Mouse (Mus musculus) heart, postnatal 4 days (tissue): ENCODE data around the gene Rab3d. TPM values are rescaled to one million over a fixed set of nuclear protein-coding genes. Genes with fewer than 3 reads are reported as not detected.

ENCODE experiments used
- DNase-seq: peaks from one replicate; pipeline ENCODE4 v3.0.0; 2021
- total RNA-seq, 2 experiments: library from RNA; stranded (reverse); gene quantifications; 2 replicates each; pipeline ENCODE4 v1.2.3; 2021

The Rab3d gene
- total RNA-seq = 10 to 100 TPM in 1 of 2 experiments, 1 to 10 TPM in 1; 8.9 to 10.3 TPM

DNA sequence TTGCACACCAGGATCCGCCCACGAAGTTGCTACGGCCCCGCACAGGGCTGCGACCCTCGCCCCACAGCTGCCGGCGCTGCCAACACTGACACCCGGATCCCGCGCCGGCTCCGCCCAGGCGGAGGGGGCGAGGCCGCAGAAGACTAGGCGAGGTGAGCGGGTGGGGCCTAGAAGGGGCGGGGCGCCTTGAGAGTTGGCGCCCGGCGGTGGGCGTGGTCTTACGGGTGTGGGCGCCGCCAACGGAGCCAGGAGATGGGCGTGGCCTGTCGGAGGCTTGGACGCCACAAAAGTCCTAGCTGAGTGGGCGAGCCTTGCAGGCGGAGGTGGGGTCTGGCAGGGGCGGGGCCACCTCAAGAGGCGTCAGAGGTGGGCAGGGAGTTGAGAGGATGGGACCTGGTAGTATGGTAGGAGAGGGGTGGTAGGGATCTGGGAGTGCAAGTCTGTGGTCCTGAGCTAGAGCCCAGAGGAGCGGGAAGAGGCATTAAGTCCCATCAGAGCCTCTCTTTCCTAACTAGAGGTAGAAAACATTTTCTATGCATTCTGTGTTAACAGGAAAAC lies at the start of gene Rab3d:
Gene Rab3d, minus strand, starts transcription at position 158 of the 558 bp plus-strand sequence.
- peak; percentile 96 for DNase-seq

DNA sequence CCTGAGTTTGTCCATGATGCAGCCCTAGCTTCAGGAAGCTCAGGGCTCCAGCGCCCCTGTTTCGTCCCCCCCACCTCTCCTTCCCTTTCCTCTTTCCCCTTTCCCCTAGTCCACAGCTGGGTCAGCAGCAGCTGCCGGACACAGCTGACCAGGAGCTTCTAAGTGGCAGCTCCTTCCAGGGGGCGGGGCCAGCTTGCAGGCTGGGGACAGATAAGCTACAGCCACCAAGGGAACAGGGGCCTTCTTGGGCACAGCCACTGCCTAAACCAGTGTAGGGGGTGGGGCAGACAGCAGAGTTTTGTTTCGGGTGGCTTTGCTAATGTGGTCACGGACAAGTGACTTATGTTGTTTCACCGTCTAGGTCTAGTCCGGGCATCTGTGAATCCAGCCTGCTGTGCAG lies 45.4 kb upstream of the Rab3d start, which contains the start of gene Epor:
Gene Epor, minus strand, starts transcription at position 90 of the 400 bp plus-strand sequence.
- DNase-seq = peak; percentile 68

DNA sequence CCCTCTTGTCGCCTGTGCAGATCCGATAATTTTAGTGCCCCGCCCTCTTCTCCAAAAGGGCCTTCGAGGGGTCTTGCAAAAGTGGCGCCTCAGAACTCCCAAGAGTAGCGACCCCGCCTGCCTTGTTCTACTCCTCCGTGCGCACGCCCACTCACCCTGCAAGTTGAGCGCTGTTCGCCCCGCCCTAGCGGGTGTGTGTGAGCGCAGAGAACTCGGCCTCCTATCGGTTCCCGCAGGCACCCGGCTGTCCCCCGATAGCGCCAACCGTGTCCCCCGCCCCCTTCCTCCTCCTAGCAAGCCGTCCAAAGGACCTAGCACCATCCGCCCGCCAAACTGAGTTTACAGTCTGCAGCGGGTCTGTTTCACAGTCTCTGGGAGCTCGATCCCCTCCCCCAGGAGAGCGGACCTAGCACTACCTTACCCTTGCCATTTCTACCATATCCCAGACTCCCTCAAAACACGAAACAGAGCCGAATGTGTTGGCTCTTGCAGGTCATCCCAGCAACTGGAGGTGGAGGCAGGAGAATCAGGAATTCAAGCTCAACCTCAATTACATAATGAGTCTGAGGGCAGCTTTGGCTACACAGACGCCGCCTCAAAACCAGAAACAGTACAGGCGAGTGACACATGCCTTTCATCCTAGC lies 44.5 kb upstream of the Rab3d start:
- peak; percentile 66 for DNase-seq

DNA sequence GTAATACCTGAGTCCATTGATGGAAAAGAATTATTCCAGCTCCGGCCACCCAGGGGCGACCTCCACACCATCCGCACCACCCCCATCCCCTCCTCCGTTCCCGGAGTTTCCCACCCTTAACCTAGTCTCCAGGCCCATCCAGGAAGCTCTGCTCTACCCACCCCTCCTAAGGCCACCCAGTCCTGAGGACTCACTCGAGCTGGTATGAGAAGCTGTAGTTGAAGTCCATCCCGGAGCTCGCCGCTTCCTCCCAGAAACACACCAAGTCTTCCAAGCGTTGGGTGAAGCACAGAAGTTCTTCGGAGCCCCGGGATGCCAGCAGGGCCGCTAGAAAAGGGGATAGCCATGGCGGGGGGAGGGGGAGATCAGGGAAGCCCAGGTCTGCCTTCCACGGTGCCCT lies 44.0 kb upstream of the Rab3d start:
- DNase-seq = no peak

DNA sequence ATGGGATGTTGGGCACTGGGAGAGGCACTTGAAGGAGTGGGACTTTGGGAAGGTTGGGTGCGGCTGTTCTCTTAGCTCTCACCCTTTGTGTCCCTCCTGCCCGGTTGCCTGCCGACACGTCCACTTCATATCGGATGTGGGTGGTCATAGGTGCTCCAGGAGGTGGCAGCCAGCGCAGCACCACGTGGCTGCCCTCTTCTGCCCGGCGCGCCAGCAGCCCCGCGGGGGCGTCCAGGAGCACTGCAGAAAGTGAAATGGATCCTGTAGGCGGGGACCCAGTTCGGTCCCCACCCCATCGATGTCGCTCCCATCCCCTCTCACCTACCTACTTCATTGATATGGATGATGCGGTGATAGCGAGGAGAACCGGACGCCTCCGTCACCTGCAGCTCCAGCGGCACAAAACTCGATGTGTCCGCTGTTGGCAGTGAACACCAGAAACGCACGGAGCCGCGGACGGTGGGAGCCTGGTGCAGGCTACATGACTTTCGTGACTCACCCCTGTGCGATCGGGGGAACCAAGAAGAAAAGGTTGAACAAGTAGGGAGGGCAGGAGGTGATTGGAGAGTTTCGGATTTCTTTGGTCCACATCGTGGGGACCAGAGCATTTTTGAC lies 43.5 kb upstream of the Rab3d start:
- no peak for DNase-seq

DNA sequence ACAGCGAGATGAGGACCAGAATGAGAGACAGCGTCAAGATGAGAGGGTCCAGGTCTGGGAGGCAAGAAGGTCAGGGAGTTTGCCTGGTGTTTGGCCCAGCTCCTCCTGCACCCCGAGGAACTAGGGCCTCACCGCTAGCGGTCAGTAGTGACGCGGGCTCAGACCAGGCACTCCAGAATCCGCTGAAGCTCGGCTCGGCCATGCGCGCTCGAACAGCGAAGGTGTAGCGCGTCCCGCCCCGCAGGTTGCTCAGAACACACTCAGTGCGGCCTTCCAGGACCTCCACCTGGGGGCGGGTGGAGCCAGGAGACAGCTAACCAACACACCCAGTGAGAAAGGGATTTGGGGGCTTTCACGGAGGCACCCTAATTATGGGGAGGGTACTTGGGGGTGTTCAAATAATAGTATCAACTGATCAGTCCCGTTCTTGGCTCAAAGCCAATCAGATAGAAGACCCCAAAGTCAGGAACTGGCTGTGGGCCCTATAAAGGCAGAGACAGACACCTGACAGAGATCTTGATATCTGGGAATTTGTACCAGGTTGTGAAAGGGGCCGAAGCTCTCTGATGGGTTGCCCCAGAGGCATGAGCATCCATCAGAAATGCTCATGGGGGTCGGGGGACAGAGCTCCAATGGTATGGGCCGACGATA lies 42.7 kb upstream of the Rab3d start:
- peak; percentile 30 for DNase-seq

DNA sequence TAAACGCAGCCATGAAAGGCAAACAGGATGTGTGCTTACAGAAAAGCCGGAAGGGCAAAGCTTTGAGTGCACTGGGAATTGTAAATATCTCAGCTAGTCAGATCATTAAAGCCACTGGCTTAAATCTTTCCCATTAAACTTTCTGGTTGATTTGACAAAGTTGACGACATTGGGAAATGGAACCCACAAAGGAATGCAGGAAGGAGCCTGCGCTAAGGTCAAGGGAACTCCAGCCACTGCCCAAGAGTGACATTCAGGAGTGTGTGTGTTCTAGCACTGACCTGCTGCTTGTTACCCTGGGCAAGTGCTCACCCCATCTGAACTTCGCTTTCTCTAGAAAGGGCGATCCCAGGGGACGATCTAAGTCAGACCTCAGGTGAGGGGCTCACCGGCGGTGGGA lies 42.1 kb upstream of the Rab3d start:
- no peak for DNase-seq

DNA sequence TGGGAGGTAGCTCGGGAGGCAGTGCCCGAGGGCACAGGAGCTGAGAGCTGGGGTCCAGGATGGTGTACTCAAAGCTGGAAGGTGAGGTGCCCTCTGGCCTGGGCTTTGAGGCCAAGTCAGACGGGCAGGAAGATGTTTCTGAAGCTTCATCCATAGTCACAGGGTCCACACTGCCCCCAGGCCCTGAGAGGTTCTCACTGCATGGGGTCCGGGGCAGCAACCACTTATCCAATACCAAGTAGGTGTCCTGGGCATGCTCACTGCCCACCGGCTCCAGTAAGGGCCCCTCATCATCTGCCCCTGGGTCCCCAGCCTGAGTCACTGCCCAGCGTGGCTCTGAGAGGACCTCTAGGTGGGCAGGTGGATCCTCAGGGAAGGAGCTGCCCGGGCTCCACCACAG lies 41.3 kb upstream of the Rab3d start:
- no peak for DNase-seq

DNA sequence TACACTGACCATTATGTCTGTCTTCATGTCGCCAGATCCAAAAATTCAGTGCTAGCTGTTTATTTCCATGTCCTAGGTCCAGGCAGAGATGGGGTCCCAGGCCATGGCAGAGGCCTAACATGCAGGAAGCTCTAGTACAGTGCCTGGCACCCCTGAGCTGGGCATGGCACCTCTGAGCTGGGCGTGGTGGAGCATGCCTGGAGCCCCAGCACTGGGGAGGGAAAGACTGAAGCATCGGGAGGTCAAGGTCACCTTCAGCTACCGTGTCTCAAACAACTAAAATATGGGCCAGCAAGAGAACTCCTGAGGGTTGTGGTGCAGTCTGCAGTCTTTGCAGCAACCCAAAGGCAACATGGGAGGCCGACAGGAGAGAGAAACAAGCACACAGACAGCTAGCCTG lies 40.4 kb upstream of the Rab3d start:
- no peak for DNase-seq

DNA sequence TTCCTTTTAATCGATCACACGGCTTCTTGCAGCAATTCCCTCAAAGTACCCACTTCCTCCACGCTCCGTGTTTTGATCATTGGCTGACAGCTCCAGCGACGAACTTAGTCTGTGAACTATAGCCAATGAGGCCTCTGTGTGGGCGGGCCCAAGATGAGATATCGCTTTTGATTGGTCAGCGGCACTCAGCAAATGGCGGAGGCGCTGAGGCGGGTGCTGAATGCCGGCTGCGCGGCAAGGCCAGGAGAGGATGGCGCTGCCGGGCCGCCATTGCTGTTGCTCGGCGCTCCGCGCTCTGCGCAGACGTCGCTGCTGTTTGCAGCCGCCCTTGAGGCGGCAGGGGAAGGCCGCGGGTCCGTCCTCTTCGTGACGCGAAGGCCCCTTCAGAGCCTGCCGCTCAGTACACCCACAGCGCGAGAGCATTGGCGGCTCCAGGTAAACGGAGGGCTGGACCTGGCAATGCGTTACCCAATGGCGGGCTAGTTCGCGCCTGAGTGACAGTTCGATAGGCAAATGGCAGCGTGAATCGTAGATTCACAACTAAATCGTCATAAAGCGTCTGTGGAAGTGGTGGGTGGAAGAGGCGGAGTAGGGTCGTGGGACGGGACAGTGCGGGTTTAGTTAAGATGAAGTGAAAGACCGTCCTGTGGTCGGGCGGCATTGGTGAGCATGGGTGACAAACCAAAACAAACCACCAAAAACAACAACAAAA lies 37.7 kb upstream of the Rab3d start, which contains the start of gene Swsap1:
Gene Swsap1, plus strand, starts transcription at position 186 of the 712 bp plus-strand sequence.
- peak; percentile 99 for DNase-seq

DNA sequence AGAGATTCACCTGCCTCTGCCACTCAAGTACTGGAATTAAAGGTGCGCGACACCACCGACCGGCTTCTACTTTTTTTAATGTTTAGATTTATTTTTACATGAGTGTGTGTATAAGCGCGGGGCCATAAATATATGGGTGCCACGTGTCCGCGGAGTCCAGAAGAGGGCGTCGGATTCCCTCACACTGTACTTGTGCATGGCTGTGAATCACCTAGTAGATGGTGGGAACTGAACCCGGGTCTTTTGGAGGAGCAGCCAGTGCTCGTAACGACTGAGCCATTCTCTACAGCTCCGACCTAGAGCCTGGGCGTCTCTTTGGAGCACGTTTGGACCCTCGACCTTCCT lies 37.2 kb upstream of the Rab3d start:
- no peak for DNase-seq

DNA sequence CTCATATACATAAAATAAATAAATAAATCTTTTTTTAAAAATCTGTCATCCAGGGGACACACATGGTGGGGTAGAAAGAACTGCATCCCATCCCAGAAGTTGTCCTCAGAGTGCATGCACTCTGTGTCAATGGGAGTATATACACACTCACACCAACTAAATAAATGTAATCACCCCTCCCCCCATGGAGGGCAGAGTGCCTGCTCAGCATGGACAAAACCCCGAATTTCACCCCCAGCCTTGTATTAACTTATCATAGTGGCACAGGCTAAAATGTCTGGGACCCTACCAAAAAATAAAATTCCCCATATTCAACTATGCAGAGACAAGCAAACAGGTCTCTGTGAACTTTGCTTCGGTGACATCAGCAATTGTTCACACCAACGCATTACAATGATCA lies 36.6 kb upstream of the Rab3d start:
- DNase-seq = no peak

DNA sequence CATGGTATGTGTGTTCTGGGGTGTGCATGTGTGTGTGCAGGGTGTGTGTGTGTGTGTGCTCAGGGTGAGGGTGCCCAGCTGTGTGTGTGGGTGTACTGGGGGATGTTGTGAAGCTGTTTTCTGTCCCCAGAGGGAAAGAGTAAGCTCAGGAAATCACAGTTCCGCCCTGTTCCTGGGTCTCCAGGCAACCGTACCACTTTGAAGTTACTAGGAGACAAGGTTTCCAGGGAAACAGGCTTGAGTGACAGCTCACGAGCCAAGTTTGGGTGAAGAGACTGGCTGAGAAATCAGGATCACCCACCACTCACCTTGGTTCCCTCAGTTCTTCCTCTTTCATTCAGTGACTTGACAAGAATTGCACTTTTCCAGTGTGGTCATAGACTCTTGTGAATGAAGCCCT lies 35.6 kb upstream of the Rab3d start:
- no peak for DNase-seq

DNA sequence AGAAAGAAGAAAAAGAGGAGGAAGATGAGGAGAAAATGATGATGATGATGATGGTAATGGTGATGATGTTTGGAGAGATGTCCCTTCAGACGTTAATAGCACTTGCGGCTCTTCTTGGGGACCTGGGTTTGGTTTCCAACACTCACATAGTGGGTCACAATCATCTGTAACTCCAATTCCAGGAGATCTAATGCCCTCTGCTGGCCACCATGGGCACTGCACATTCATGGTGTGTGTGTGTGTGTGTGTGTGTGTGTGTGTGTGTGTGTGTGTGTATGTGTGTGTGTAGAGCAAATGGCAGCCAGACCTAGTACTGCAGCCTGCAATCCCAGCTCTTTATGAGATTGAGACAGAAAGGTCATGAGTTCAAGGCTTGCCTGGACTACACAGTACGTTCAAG lies 34.0 kb upstream of the Rab3d start:
- DNase-seq = no peak

DNA sequence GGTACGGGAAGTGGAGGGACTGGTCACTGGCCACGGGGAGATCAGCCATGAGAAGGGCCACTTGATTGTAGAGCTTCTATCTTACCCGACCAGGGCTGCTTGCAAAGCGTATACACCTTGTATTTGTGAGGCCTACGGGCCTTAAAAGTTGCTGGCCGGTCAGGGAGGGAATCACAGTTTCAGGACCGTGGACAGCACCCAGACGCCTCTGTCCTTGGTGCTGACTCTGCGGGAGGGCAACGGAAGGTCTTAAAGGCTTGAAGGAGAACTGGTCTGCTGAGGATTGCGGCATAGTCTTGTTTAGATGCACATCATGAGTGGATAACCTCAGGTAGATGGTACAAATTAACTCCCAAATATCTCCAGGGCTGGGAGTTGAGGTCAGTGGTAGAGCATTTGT lies 32.3 kb upstream of the Rab3d start:
- DNase-seq = peak; percentile 87

DNA sequence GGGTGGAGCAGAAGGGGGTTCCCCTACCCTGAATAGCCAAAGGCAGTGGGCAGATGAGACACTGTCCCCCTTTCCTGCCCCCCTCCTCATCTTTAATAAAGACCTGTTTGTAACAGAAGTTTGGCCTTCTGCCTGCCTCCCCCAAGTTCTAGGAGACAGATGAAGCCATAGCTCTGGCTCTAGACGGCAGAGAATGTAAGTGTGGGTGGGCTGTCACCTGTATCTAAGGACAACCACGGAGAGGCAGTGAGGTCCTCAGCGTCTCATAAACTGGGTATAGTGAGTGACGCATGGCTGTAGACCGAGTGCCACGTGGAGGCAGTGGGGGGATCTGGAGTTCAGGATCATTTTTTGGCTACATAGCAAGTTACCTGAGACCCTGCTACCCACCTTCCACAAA lies 30.8 kb upstream of the Rab3d start:
- DNase-seq = no peak

DNA sequence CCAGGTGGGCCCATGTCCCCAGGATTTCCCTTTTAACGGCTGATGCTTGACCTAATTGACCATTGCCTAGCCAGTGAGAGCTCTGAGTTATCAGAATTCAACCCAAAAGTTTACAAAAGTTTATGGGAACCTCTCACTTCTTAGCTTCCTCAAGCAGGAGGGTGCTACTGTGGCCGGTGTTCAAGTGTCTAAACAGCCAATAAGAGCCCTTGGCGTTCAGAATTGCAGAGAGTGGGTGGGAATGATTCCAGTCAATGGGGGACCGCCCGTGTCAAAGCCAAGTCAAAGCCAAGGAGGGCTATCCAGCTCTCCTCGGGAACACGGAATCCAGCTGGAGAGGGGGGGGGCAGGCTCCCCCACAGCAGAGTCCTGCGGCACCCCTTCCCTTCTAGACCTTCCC lies 30.2 kb upstream of the Rab3d start:
- DNase-seq = no peak

DNA sequence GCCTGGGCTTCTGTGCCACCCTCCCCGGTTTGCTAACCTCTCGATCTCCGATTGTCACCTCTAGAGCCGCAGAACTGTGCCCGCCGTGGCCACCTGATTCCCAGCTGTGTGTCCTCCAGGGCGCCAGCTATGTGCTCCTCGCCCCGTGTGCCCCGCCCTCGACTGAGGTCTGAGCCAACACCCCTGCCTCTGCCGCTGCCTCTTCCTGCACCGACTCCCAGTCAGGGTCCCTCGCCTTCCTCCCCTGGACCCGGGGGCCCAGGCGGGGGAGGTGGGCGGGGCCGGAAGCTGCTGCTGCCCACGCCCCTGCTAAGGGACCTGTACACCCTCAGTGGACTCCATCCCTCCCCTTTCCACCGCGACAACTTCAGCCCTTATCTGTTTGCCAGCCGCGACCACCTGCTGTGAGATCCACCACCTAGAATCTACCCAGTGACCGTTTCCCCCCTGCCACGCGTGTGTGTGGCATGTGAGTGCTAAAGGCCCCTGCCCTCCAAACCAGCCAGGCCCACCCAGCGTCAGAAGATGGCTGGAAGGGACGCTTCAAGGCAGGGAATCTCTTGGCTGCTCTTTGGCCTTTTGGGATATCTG lies 29.6 kb upstream of the Rab3d start:
- DNase-seq = no peak

DNA sequence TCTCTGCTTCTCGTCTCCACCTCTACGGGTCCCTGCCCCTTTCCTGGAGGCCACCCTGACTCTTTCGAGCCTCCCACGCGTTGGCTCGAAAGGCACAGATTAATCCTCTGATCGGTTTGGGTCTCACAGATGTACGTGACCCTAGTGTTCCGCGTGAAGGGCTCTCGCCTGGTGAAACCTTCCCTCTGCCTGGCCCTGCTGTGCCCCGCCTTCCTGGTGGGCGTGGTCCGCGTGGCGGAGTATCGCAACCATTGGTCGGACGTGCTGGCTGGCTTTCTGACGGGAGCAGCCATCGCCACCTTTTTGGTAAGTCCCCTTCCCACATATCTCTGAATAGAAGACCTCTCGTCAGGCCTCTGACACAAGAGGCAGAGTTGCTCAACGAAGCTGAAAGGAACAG lies 26.3 kb upstream of the Rab3d start:
- DNase-seq = no peak

DNA sequence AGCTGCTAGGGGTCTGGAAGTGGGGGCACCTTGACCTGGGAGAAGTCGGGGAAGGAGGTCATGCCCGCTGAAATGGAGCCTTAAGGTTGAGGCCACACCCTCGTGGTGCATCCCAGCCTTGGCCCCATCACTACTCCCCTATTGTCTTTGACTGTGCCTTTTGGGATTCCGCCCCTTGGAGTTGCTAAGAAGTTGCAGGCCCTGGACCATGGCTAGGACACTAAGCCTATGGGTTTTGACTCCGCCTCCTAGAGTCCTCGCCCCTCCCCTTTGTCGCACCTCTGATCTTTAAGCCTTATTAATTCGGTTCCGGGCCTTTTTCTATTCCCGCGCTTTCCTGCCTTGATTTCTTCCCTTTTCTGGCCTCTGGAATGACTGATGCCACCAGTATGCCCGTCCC lies 25.6 kb upstream of the Rab3d start:
- DNase-seq = no peak

DNA sequence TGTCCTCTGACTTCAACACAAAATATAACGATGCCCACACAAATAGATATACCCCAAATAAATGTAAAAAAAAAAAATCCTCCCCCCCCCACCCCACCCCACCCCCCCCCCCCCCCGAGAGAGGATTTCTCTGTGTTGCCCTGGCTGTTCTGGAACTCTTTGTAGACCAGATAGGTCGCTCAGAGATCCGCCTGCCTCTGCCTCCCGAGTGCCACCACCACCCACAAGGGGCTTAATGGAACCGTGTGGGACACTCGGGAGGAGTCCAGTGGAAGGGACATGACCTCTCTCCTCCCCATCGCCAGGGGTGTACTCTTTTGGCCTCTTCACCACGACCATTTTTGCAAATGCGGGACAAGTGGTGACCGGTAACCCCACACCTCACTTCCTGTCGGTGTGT lies 25.1 kb upstream of the Rab3d start:
- DNase-seq = no peak

DNA sequence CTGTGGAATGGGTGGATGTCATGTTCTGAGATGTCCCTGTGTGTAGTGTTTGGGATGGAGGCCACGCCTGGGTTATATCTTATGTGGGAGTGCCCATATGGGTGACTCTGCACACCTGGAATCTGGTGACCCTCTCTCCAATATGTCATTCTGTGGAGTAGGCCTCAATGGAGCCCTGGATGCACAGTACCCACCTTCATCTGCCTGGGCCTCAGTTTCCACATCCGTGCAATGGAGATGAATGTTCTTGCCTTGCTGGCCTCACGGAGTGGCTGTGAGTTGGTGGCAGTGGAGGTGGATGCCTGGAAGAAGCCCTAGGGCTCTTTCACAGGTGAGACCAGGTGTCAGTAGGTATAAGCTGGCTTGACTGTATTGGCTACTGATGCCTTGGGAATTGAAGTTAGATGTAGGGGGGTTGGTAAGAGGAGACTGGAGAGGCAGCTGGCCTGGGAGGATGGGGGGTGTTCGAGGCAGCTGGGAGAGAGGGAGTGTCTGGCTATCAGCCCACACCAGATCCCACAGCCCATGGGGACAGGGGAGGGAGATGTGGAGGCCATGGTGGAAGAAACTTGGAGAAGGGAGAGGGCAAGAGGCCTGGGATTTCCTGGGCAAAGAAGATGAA lies 20.4 kb upstream of the Rab3d start:
- no peak for DNase-seq
